Mouse (Mus musculus) adrenal gland, adult 8-10 months (tissue): ENCODE data around the gene Gins2. TPM values are rescaled to one million over a fixed set of nuclear protein-coding genes. Genes with fewer than 3 reads are reported as not detected.

Experiments used
- microRNA-seq, 2 experiments: library from miRNA; unstranded; fragments of <30 nt; microRNA quantifications; one replicate each; pipeline ENCODE4 v1.2.0; 2022
- total RNA-seq, 4 experiments: library from RNA; stranded (reverse); gene quantifications; 2 replicates each; pipeline ENCODE4 v1.2.4; 2022

Gins2 gene
- total RNA-seq, 4 experiments from 2014 or later = 5.2 to 10.0 (median 6.5) TPM

Small RNAs within 50 kb of the gene (microRNA-seq; reads per million reads assigned to microRNA genes)
- gene Mir7687 = 1.0 to 1.1 reads per million in 2 experiments

Other genes starting within 250 kb of the Gins2 start
- gene 1190005I06Rik, start 58.3 kb upstream of the Gins2 start, total RNA-seq = 10 to 100 TPM in 1 of 4 experiments, 1 to 10 TPM in 3; 5.6 to 10.8 (median 7.9) TPM
- gene Gm27021, start 78.8 kb upstream of the Gins2 start, total RNA-seq = 1 to 10 TPM in 1 of 4 experiments, not detected in 3; 1.4 TPM
- 1,000 to 10,000 TPM in 3 of 4 experiments, 100 to 1,000 TPM in 1; 952 to 1,243 (median 1,190) TPM for gene Cox4i1, start 78.9 kb upstream of the Gins2 start, total RNA-seq
- gene Emc8, start 79.3 kb upstream of the Gins2 start, total RNA-seq = 100 to 1,000 TPM in 2 of 4 experiments, 10 to 100 TPM in 2; 80.9 to 130 (median 112) TPM
- gene Irf8, start 147.1 kb upstream of the Gins2 start, total RNA-seq = 10 to 100 TPM; 19.5 to 46.7 (median 34.6) TPM